Mouse (Mus musculus): ENCODE measurements around the gene Lrrc74a.

- TF ChIP-seq CTCF (IDR thresholded peaks at IDR 0.05; ENCODE audit: low read depth) (no peak), EP300 (IDR thresholded peaks at IDR 0.05; ENCODE audit: low read depth) (no peak)
Observed at GRCm38 (mm10) chr12:86688917-86689316, 45.3 kb upstream of the Lrrc74a start.

Data from liver, postnatal 0 days (tissue).